Mouse (Mus musculus): ENCODE measurements at regions not wholly inside any gene's neighbourhood (a gene's known extent, or its start where the extent isn't known, plus 50 kb on each side); places are given as distances from the start of the nearest gene placed in this dataset.
A peak's percentile ranks its signal among the peaks of the same experiment; 100 is the strongest.

DNA sequence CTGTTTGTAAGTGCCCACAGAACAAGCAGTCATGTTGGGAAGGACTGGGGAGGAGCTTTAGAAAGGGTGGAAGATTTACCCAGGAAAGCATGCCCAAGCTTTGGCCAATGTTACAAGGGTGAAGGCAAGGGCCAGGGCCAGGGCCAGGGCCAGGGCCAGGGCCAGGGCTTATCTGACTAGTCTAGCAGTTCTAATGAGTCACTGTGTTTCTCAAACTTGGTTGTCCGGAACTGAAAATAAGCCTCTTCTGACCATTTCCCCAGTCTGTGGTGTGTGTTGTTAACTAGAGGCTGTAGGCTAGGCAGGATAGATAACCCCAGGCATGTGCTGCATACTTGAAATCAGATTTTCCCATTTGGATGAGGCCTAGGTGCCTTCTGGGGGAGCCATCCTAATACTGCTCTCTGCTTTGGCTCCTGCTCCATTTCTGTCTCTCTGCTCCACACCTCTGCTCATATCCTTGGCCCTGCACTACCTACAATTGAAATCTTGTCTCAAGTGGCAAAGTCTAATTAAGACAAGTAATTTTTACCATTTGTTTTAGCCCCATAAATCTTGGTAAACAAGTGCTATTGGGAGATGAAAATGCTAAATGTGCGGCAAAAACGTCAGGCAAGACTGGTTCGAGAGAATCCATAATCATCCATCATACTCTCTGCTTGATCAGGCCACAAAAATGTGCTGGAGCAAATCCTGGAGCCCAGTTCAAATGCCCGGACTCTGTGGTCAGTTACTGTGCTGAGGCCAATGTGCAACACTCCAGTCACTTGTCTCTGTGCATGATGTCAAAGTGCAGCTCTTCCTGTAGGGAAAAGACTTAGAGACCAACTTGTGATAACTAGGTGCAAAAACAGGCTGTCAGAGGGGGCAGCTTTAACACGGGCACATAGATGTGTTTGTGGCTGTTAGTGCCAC, 137.7 kb downstream of the Erv3 start:
- Histone ChIP-seq H3K4me1 (replicated peaks; ENCODE audit: insufficient read depth, low read length) (no peaks in the 10 kb centered on the region), H3K27ac (no peak overlapping the region), H3K9ac (ENCODE audit: low read depth, low read length) (no peak overlapping the region), H3K4me3 (replicated peaks; ENCODE audit: low read depth, low read length) (no peak overlapping the region), H3K4me2 (ENCODE audit: low read length) (no peak overlapping the region), H3K36me3 (ENCODE audit: insufficient read depth, low read length) (no peaks in the 10 kb centered on the region), H3K27me3 (ENCODE audit: insufficient read depth, low read length) (no peaks in the 10 kb centered on the region), H3K9me3 (replicated peaks; ENCODE audit: low read length) (0 out of 2 replicates have a peak, but pooled peaks cover 6% of the 10 kb centered on the region)
- WGBS = 80% methylated on average over 6 of the region's 6 CpGs
- no peak for TF ChIP-seq CTCF (IDR thresholded peaks at IDR 0.05; ENCODE audit: low read depth)
- ATAC-seq (replicated peaks; ENCODE audit: low FRiP score, low read depth) (no peak), DNase-seq (ENCODE audit: low spot score) (no peak)

GRCm38 (mm10) chr2:131717561-131717960, 142.0 kb downstream of the Erv3 start:
- H3K36me3 ChIP-seq (ENCODE audit: insufficient read depth, low read length) = no peaks in the 10 kb centered on the region
- no peak overlapping the region for H3K27ac ChIP-seq
- no peak for TF ChIP-seq CTCF (IDR thresholded peaks at IDR 0.05; ENCODE audit: low read depth)
- H3K27me3 ChIP-seq (ENCODE audit: insufficient read depth, low read length) = no peaks in the 10 kb centered on the region
- no peaks in the 10 kb centered on the region for H3K4me1 ChIP-seq (replicated peaks; ENCODE audit: insufficient read depth, low read length)
- no peaks in the 10 kb centered on the region for H3K9me3 ChIP-seq (replicated peaks; ENCODE audit: low read length)
- no peak overlapping the region for H3K4me3 ChIP-seq (replicated peaks; ENCODE audit: low read depth, low read length)
- DNase-seq (ENCODE audit: low spot score) (no peak), ATAC-seq (replicated peaks; ENCODE audit: low FRiP score, low read depth) (no peak)
- 73% methylated on average over 5 of the region's 5 CpGs for WGBS
- no peak overlapping the region for H3K9ac ChIP-seq (ENCODE audit: low read depth, low read length)
- H3K4me2 ChIP-seq (ENCODE audit: low read length) = no peak overlapping the region

GRCm38 (mm10) chr2:131716841-131717240, 142.7 kb downstream of the Erv3 start:
- H3K27ac ChIP-seq = no peak overlapping the region

GRCm38 (mm10) chr2:131715381-131715780, 144.2 kb downstream of the Erv3 start:
- whole genome bisulfite sequencing = 85% methylated on average over 3 of the region's 3 CpGs
- Histone ChIP-seq H3K4me1 (replicated peaks; ENCODE audit: insufficient read depth, low read length) (no peaks in the 10 kb centered on the region), H3K9ac (ENCODE audit: low read depth, low read length) (no peak overlapping the region), H3K27ac (no peak overlapping the region), H3K9me3 (replicated peaks; ENCODE audit: low read length) (no peaks in the 10 kb centered on the region), H3K4me3 (replicated peaks; ENCODE audit: low read depth, low read length) (no peak overlapping the region), H3K4me2 (ENCODE audit: low read length) (no peak overlapping the region), H3K27me3 (ENCODE audit: insufficient read depth, low read length) (no peaks in the 10 kb centered on the region), H3K36me3 (ENCODE audit: insufficient read depth, low read length) (no peaks in the 10 kb centered on the region)
- ATAC-seq (replicated peaks; ENCODE audit: low FRiP score, low read depth) (no peak), DNase-seq (ENCODE audit: low spot score) (no peak)
- no peak for TF ChIP-seq CTCF (IDR thresholded peaks at IDR 0.05; ENCODE audit: low read depth)

More at GRCm38 (mm10) chr2:131716841-131717240, 142.7 kb downstream of the Erv3 start:
- DNase-seq (ENCODE audit: low spot score) = no peak
- H3K27me3 ChIP-seq (ENCODE audit: insufficient read depth, low read length) = no peaks in the 10 kb centered on the region
- TF ChIP-seq CTCF (IDR thresholded peaks at IDR 0.05; ENCODE audit: low read depth) = no peak
- H3K36me3 ChIP-seq (ENCODE audit: insufficient read depth, low read length) = no peaks in the 10 kb centered on the region
- H3K4me2 ChIP-seq (ENCODE audit: low read length) = no peak overlapping the region
- H3K9me3 ChIP-seq (replicated peaks; ENCODE audit: low read length) = no peaks in the 10 kb centered on the region
- no peak overlapping the region for H3K4me3 ChIP-seq (replicated peaks; ENCODE audit: low read depth, low read length)
- H3K4me1 ChIP-seq (replicated peaks; ENCODE audit: insufficient read depth, low read length) = no peaks in the 10 kb centered on the region
- WGBS = 90% methylated on average over 5 of the region's 5 CpGs
- ATAC-seq (replicated peaks; ENCODE audit: low FRiP score, low read depth) = no peak
- H3K9ac ChIP-seq (ENCODE audit: low read depth, low read length) = no peak overlapping the region

GRCm38 (mm10) chr2:131711886-131712285, 147.7 kb downstream of the Erv3 start:
- ATAC-seq (replicated peaks; ENCODE audit: low FRiP score, low read depth) = no peak
- Histone ChIP-seq H3K4me3 (replicated peaks; ENCODE audit: low read depth, low read length) (no peak overlapping the region), H3K9ac (ENCODE audit: low read depth, low read length) (no peak overlapping the region), H3K4me2 (ENCODE audit: low read length) (no peak overlapping the region), H3K27ac (no peak overlapping the region), H3K4me1 (replicated peaks; ENCODE audit: insufficient read depth, low read length) (no peaks in the 10 kb centered on the region), H3K27me3 (ENCODE audit: insufficient read depth, low read length) (no peaks in the 10 kb centered on the region), H3K36me3 (ENCODE audit: insufficient read depth, low read length) (no peaks in the 10 kb centered on the region), H3K9me3 (replicated peaks; ENCODE audit: low read length) (no peaks in the 10 kb centered on the region; the same call in 1 of the 2 replicates)
- peak; percentile 74 for DNase-seq (ENCODE audit: low spot score)
- no peak for TF ChIP-seq CTCF (IDR thresholded peaks at IDR 0.05; ENCODE audit: low read depth)

DNA sequence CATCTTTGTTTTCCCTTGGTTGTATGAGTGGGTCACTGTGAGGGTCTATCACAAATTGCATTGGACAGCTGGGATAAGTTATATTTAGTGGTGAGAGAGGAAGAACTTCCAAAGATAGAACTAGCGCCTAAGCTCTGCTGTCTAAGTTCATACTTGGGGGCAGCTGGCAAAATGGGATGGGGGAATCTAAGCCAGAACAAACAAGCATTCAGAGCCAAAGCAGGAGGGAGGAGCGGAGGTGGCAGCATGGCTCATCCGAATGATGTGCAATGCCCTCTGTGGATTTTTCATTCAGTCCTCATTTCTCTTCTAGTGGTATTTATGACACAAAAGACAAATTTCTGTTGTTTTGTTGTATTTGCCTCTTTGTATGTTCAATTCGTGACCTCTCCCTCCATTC, 144.5 kb upstream of the Adra1d start:
- Histone ChIP-seq H3K36me3 (ENCODE audit: insufficient read depth, low read length) (no peaks in the 10 kb centered on the region), H3K9ac (ENCODE audit: low read depth, low read length) (no peak overlapping the region), H3K4me2 (ENCODE audit: low read length) (no peak overlapping the region), H3K27me3 (ENCODE audit: insufficient read depth, low read length) (no peaks in the 10 kb centered on the region), H3K4me1 (replicated peaks; ENCODE audit: insufficient read depth, low read length) (no peaks in the 10 kb centered on the region; the same call in 1 of the 2 replicates), H3K27ac (no peak overlapping the region), H3K4me3 (replicated peaks; ENCODE audit: low read depth, low read length) (no peak overlapping the region), H3K9me3 (replicated peaks; ENCODE audit: low read length) (no peaks in the 10 kb centered on the region; the same call in 1 of the 2 replicates)
- ATAC-seq (replicated peaks; ENCODE audit: low FRiP score, low read depth) (no peak), DNase-seq (ENCODE audit: low spot score) (no peak)
- no peak for TF ChIP-seq CTCF (IDR thresholded peaks at IDR 0.05; ENCODE audit: low read depth)
- 72% methylated on average over 4 of the region's 4 CpGs for WGBS

All from kidney, postnatal 0 days (tissue).